Comparison of ENCODE assay signal across 23 mouse cellular contexts in genomic region chr3:32467321-32467720, GRCm38 (mm10). TPM values are rescaled to one million over a fixed set of nuclear protein-coding genes. Genes with fewer than 3 reads are reported as not detected.
A peak's percentile ranks its signal among the peaks of the same experiment; 100 is the strongest.
DNase-seq lines count a peak whose midpoint lies in the region; ATAC-seq and TF ChIP-seq lines count a peak whose summit lies in the region.
"Had no signal": no experiment of that assay in that cellular context is flagged by ENCODE, and none has a peak within 500 bp of the region (broad histone marks: within the 10 kb centered on the region; RNA-seq: fewer than 3 reads in every experiment).

No protein-coding gene starts in this region.

- WGBS in forebrain, embryonic 10.5 days: 92% methylated on average over 4 of the region's 4 CpGs
- 93% methylated on average over 4 of the region's 4 CpGs for WGBS in forebrain, embryonic 15.5 days
- 71% methylated on average over 4 of the region's 4 CpGs for WGBS in kidney, adult 2 months
- 79% methylated on average over 4 of the region's 4 CpGs for WGBS in kidney, embryonic 16.5 days

- H3K27me3 ChIP-seq in forebrain, embryonic 10.5 days (ENCODE audit: poor library complexity, severe bottlenecking): no peaks in the 10 kb centered on the region
- no peaks in the 10 kb centered on the region for H3K27me3 ChIP-seq in forebrain, embryonic 15.5 days
- no peaks in the 10 kb centered on the region for H3K27me3 ChIP-seq in kidney, adult 2 months (replicated peaks; ENCODE audit: control insufficient read depth, insufficient read depth, low read length)
- no peaks in the 10 kb centered on the region for H3K27me3 ChIP-seq in kidney, embryonic 16.5 days (ENCODE audit: insufficient read depth, low read length)
- H3K27me3 ChIP-seq: CH12.LX, Patski had no signal

- no peak overlapping the region for H3K9ac ChIP-seq in forebrain, embryonic 15.5 days (replicated peaks)
- H3K9ac ChIP-seq in kidney, embryonic 16.5 days (replicated peaks; ENCODE audit: low read length): no peak overlapping the region

- no peak overlapping the region for H3K27ac ChIP-seq in forebrain, embryonic 10.5 days
- H3K27ac ChIP-seq in forebrain, embryonic 15.5 days (replicated peaks): no peak overlapping the region
- H3K27ac ChIP-seq in kidney, adult 2 months (ENCODE audit: insufficient read depth, low read depth, low read length): peak overlapping the region; percentile 12; the same call in 1 of the 2 replicates
- no peak overlapping the region for H3K27ac ChIP-seq in kidney, embryonic 16.5 days (ENCODE audit: low read length)

- no peak overlapping the region for H3K4me2 ChIP-seq in forebrain, embryonic 15.5 days (replicated peaks)
- no peak overlapping the region for H3K4me2 ChIP-seq in kidney, embryonic 16.5 days (replicated peaks; ENCODE audit: low read depth, low read length)

- peak; percentile 6 for DNase-seq in forebrain, embryonic 10.5 days (ENCODE audit: extremely low spot score, low spot score)
- peak; percentile 54 for DNase-seq in kidney, adult 2 months
- peak; percentile 56 for DNase-seq in kidney, adult 9 months
- DNase-seq in kidney, postnatal 25 days: no peak
- DNase-seq: adrenal gland, adult 2 months; adrenal gland, adult 8-10 months; adrenal gland, postnatal 10 days; adrenal gland, postnatal 14 days; adrenal gland, postnatal 25 days; adrenal gland, postnatal 36 days; B cell, adult 2 months; cerebellum, adult 11 months; cerebellum, adult 11-12 months; cerebellum, adult 18-20 months had no signal

- no peak for TF ChIP-seq CTCF in kidney, adult 2 months (conservative IDR thresholded peaks at IDR 0.05; ENCODE audit: insufficient read depth, insufficient read length, low read depth, low read length)

- peaks cover 15% of the 10 kb centered on the region for H3K36me3 ChIP-seq in forebrain, embryonic 10.5 days (replicated peaks)
- peaks cover 18% of the 10 kb centered on the region for H3K36me3 ChIP-seq in forebrain, embryonic 15.5 days
- H3K36me3 ChIP-seq in kidney, adult 2 months (ENCODE audit: control insufficient read depth, insufficient read depth, low read length): peaks cover 4% of the 10 kb centered on the region
- peaks cover 25% of the 10 kb centered on the region for H3K36me3 ChIP-seq in kidney, embryonic 16.5 days (ENCODE audit: insufficient read depth, low read length)

- no peak for TF ChIP-seq POLR2A in kidney, adult 2 months (IDR thresholded peaks at IDR 0.05; ENCODE audit: low read depth, low read length)

- H3K4me1 ChIP-seq in forebrain, embryonic 10.5 days: no peaks in the 10 kb centered on the region
- no peaks in the 10 kb centered on the region for H3K4me1 ChIP-seq in forebrain, embryonic 15.5 days
- H3K4me1 ChIP-seq in kidney, adult 2 months (ENCODE audit: control insufficient read depth, insufficient read depth, low read length): peaks cover 11% of the 10 kb centered on the region
- H3K4me1 ChIP-seq in kidney, embryonic 16.5 days (ENCODE audit: insufficient read depth, low read length): peaks cover 15% of the 10 kb centered on the region

- ATAC-seq in forebrain, embryonic 15.5 days (replicated peaks): no peak
- no peak for ATAC-seq in kidney, embryonic 16.5 days (ENCODE audit: low FRiP score, low TSS enrichment)
- ATAC-seq: activated CD4-positive, CD25-positive, alpha-beta regulatory T cell, adult 4 months; CD4-positive, CD25-positive, alpha-beta regulatory T cell, adult 4 months; Patski had no signal

- H3K9me3 ChIP-seq in forebrain, embryonic 10.5 days: no peaks in the 10 kb centered on the region
- H3K9me3 ChIP-seq in forebrain, embryonic 15.5 days: no peaks in the 10 kb centered on the region
- no peaks in the 10 kb centered on the region for H3K9me3 ChIP-seq in kidney, embryonic 16.5 days (ENCODE audit: low read length)
- H3K9me3 ChIP-seq: G1E had no signal

- H3K4me3 ChIP-seq in forebrain, embryonic 10.5 days: no peak overlapping the region
- no peak overlapping the region for H3K4me3 ChIP-seq in forebrain, embryonic 15.5 days
- H3K4me3 ChIP-seq in kidney, adult 2 months (ENCODE audit: insufficient read depth, low read depth, low read length): no peak overlapping the region
- no peak overlapping the region for H3K4me3 ChIP-seq in kidney, embryonic 16.5 days (ENCODE audit: low read length)

RNA-seq across cellular contexts. Expression of gene Kcnmb3, which starts 24.7 kb away (rescaled TPM):
- 0.16 TPM in 1 of 2 replicates, not detected in the other for polyA plus RNA-seq in forebrain, embryonic 10.5 days (2016; fragmentation: Nextera tagmentation; extraction: Ambion mirVana)
- 0.14 and 0.25 TPM in 2 replicates for polyA plus RNA-seq in forebrain, embryonic 15.5 days (2015; fragmentation: Nextera tagmentation; extraction: Ambion mirVana)
- polyA plus RNA-seq in kidney, adult 2 months (2012; rRNA removed): 0.05 TPM in 1 of 2 replicates, not detected in the other
- 0.23 and 0.26 TPM in 2 replicates for polyA plus RNA-seq in kidney, embryonic 16.5 days (2015; fragmentation: Nextera tagmentation; extraction: Ambion mirVana)
- polyA plus RNA-seq: adrenal gland, adult 2 months; brain, embryonic 14.5 days; C2C12; G1E; Patski had no signal

RNA-seq across cellular contexts. Expression of gene Zfp639, which starts 42.7 kb away (rescaled TPM):
- polyA plus RNA-seq in forebrain, embryonic 10.5 days (2016; fragmentation: Nextera tagmentation; extraction: Ambion mirVana): 45.2 and 46.5 TPM in 2 replicates
- 37.9 and 39.3 TPM in 2 replicates for polyA plus RNA-seq in forebrain, embryonic 15.5 days (2015; fragmentation: Nextera tagmentation; extraction: Ambion mirVana)
- polyA plus RNA-seq in kidney, adult 2 months (2012; rRNA removed): 19.6 and 20.2 TPM in 2 replicates
- polyA plus RNA-seq in kidney, embryonic 16.5 days (2015; fragmentation: Nextera tagmentation; extraction: Ambion mirVana): 38.6 and 42.2 TPM in 2 replicates

Comparison
In these comparisons a context has a peak if more than half of its experiments do, and no peak if none do; other contexts are left out.
1. DNase-seq: peak in forebrain, embryonic 10.5 days (single experiment), kidney, adult 2 months (single experiment) and kidney, adult 9 months (single experiment); none in kidney, postnatal 25 days (0 of 2).